9 mouse cellular contexts compared by ENCODE assay signal in the genomic region with DNA sequence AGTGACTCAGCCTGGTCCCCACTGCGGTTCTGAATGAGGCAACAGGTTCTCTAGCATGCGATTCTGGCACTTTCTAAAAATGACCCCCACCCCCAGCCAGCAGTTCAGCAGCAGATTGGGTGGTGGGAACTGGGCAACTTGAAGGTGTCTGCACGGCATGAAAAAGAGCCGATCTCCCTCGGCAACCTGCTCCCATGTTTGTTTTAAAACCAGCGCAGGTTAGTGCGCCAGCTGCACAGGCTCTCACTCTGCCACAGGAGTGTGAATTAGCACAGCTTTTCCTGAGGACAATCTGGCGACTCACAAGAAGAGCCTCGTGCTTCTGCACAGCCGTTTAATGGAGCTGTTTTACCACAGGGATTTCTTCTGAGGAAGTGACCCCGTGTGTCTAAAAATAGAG.
A peak's percentile ranks its signal among the peaks of the same experiment; 100 is the strongest.
DNase-seq lines count a peak whose midpoint lies in the region; ATAC-seq and TF ChIP-seq lines count a peak whose summit lies in the region.
"Had no signal": no experiment of that assay in that cellular context is flagged by ENCODE, and none has a peak within 500 bp of the region (broad histone marks: within the 10 kb centered on the region; RNA-seq: fewer than 3 reads in every experiment).

No protein-coding gene starts in this region.

- no peaks in the 10 kb centered on the region for H3K27me3 ChIP-seq in midbrain, postnatal 0 days (ENCODE audit: insufficient read depth, low read length)

- no peaks in the 10 kb centered on the region for H3K9me3 ChIP-seq in midbrain, postnatal 0 days (ENCODE audit: low read length)

- H3K4me2 ChIP-seq in midbrain, postnatal 0 days (ENCODE audit: low read depth, low read length, poor library complexity, severe bottlenecking), result no peak overlapping the region

- no peak for TF ChIP-seq CTCF in midbrain, postnatal 0 days (IDR thresholded peaks at IDR 0.05)

- no peak overlapping the region for H3K27ac ChIP-seq in midbrain, postnatal 0 days (ENCODE audit: low read depth, low read length)

- peak; percentile 1 for DNase-seq in embryo, embryonic 9.5 days (ENCODE audit: extremely low spot score)
- DNase-seq in embryo, embryonic 11 days, result no peak
- peak; percentile 8 to 11 for DNase-seq in kidney, postnatal 4 days
- no peak for DNase-seq in kidney, postnatal 25 days
- DNase-seq in frontal cortex, postnatal 25 days (ENCODE audit: low spot score in 2 of 2), result peak; percentile 25 to 28
- peak; percentile 64 for DNase-seq in midbrain, postnatal 0 days (ENCODE audit: low spot score)
- no peak for DNase-seq in c-Kit-positive CD71-positive TER-119-positive erythroid progenitor cells, embryonic 14.5 days (ENCODE audit: low spot score)
- DNase-seq in urinary bladder, postnatal 14 days (ENCODE audit: low spot score), result no peak
- DNase-seq: cerebellum, adult 8-10 months had no signal

- no peak overlapping the region for H3K4me3 ChIP-seq in midbrain, postnatal 0 days (ENCODE audit: low read depth, low read length)

- WGBS in midbrain, postnatal 0 days, result 41% methylated on average over 11 of the region's 11 CpGs

- H3K36me3 ChIP-seq in midbrain, postnatal 0 days (ENCODE audit: insufficient read depth, low read length), result no peaks in the 10 kb centered on the region

- no peak overlapping the region for H3K9ac ChIP-seq in midbrain, postnatal 0 days (replicated peaks; ENCODE audit: low read length, poor library complexity, severe bottlenecking)

- H3K4me1 ChIP-seq in midbrain, postnatal 0 days (ENCODE audit: insufficient read depth, low read length), result no peaks in the 10 kb centered on the region

- ATAC-seq in midbrain, postnatal 0 days (ENCODE audit: low FRiP score), result no peak

Comparison
In these comparisons a context has a peak if more than half of its experiments do, and no peak if none do; other contexts are left out.
1. DNase-seq: peak in embryo, embryonic 9.5 days (single experiment), kidney, postnatal 4 days (2 of 2), frontal cortex, postnatal 25 days (2 of 2) and midbrain, postnatal 0 days (single experiment); none in embryo, embryonic 11 days (single experiment), kidney, postnatal 25 days (0 of 2), c-Kit-positive CD71-positive TER-119-positive erythroid progenitor cells, embryonic 14.5 days (single experiment) and urinary bladder, postnatal 14 days (single experiment).